Mouse (Mus musculus) kidney, adult 2 months (tissue): ENCODE results near the gene Snx11.
A peak's percentile ranks its signal among the peaks of the same experiment; 100 is the strongest.

Experiments
- CTCF ChIP-seq: fragments of 200-500 bp; conservative IDR thresholded peaks from 2 replicates; pipeline ENCODE4 v1.5.1; 2011; ENCODE audit warnings: low read depth, mild to moderate bottlenecking, control low read depth, low read length, moderate library complexity, mixed read lengths; ENCODE audit not compliant: insufficient read depth, insufficient read length
- POLR2A ChIP-seq: fragments of 200-500 bp; IDR thresholded peaks from one replicate; pipeline ENCODE4 v1.6.1; 2011; ENCODE audit warnings: low read depth, low read length, control low read depth

DNA sequence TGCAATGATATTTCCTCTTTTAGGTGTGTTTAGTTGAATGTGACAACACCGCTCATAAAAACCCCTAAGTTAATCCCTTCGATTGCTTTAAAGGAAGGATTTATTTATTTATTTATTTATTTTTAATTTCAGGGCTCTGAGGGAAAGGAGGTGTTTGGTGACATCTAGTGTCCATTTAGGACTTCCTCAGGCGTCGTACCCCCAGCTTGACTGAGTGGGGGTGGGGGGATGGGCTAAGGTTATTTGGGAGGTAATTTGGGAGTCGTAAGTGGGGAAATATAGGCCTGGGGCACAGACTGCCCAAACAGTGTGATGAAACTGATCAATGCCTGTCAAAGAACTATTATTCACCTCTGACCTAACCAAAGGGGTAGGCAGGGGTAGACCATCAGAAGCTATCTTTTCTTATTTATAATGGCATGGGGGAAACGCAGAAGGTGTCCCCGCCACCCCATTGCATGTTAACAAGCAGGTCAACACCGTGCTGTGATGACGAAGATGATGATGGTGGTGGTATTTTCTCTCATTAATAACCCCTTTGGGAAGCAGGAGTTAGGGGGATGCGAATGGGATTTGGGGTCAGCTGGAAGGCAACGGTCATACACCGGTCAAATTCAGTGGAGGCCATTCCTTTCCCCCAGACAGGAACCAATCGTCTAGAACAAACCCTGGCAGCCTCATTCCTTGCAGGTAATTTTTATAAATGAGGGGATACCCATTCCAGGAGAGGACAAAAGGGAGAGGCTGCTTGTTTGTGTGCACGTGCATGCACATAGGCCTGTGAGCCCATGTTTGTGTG lies 39.5 kb downstream of the Snx11 start:
- TF ChIP-seq POLR2A: no peak
- TF ChIP-seq CTCF: peak; percentile 24; the same call in 1 of the 2 replicates
